Mouse (Mus musculus): ENCODE data around the gene Shisal2b. TPM values are rescaled to one million over a fixed set of nuclear protein-coding genes. Genes with fewer than 3 reads are reported as not detected.

Shisal2b gene
- polyA plus RNA-seq, 1 experiment from 2014 or later, result 0.41 TPM

- Histone ChIP-seq H3K9me3 (no peaks in the 10 kb centered on the region), H3K4me2 (replicated peaks) (no peak overlapping the region), H3K4me3 (no peak overlapping the region), H3K9ac (no peak overlapping the region), H3K4me1 (no peaks in the 10 kb centered on the region), H3K27me3 (no peaks in the 10 kb centered on the region), H3K36me3 (peaks cover 4% of the 10 kb centered on the region), H3K27ac (no peak overlapping the region)
- 75% methylated on average over 11 of the region's 13 CpGs for WGBS
- no peak for ATAC-seq (ENCODE audit: low FRiP score, low read depth)
Measured at GRCm38 (mm10) chr13:104843295-104844089, 20.2 kb downstream of the Shisal2b start.

- H3K9ac ChIP-seq, result no peak overlapping the region
- no peaks in the 10 kb centered on the region for H3K4me1 ChIP-seq
- peaks cover 12% of the 10 kb centered on the region for H3K36me3 ChIP-seq
- no peak overlapping the region for H3K27ac ChIP-seq
- H3K9me3 ChIP-seq, result no peaks in the 10 kb centered on the region
- H3K4me2 ChIP-seq (replicated peaks), result no peak overlapping the region
- no peak overlapping the region for H3K4me3 ChIP-seq
- H3K27me3 ChIP-seq, result no peaks in the 10 kb centered on the region
- no peak for ATAC-seq (ENCODE audit: low FRiP score, low read depth)
- 68% methylated on average over 4 of the region's 4 CpGs for WGBS
Measured at GRCm38 (mm10) chr13:104841937-104842336, 21.8 kb downstream of the Shisal2b start.

- ATAC-seq (ENCODE audit: low FRiP score, low read depth), result no peak
- H3K9ac ChIP-seq, result no peak overlapping the region
- H3K4me2 ChIP-seq (replicated peaks), result no peak overlapping the region
- H3K27me3 ChIP-seq, result no peaks in the 10 kb centered on the region
- peaks cover 34% of the 10 kb centered on the region for H3K36me3 ChIP-seq
- 67% methylated on average over 7 of the region's 7 CpGs for WGBS
- H3K4me3 ChIP-seq, result no peak overlapping the region
- no peaks in the 10 kb centered on the region for H3K4me1 ChIP-seq
- no peaks in the 10 kb centered on the region for H3K9me3 ChIP-seq
- no peak overlapping the region for H3K27ac ChIP-seq
Measured at GRCm38 (mm10) chr13:104837628-104838027, 26.1 kb downstream of the Shisal2b start.

GRCm38 (mm10) chr13:104832811-104833210 is 30.9 kb downstream of the Shisal2b start:
- no peak for ATAC-seq (ENCODE audit: low FRiP score, low read depth)
- H3K36me3 ChIP-seq, result peaks cover 73% of the 10 kb centered on the region
- H3K9me3 ChIP-seq, result peaks cover 1% of the 10 kb centered on the region; the same call in 1 of the 2 replicates
- WGBS, result 95% methylated on average over 13 of the region's 13 CpGs
- H3K4me2 ChIP-seq (replicated peaks), result no peak overlapping the region
- H3K27ac ChIP-seq, result no peak overlapping the region
- no peaks in the 10 kb centered on the region for H3K4me1 ChIP-seq
- H3K27me3 ChIP-seq, result no peaks in the 10 kb centered on the region
- H3K9ac ChIP-seq, result no peak overlapping the region
- H3K4me3 ChIP-seq, result no peak overlapping the region

GRCm38 (mm10) chr13:104825470-104825869 is 38.2 kb downstream of the Shisal2b start:
- Histone ChIP-seq H3K9me3 (peaks cover 7% of the 10 kb centered on the region; the same call in 1 of the 2 replicates), H3K9ac (no peak overlapping the region), H3K4me3 (no peak overlapping the region), H3K27me3 (no peaks in the 10 kb centered on the region), H3K36me3 (peaks cover 48% of the 10 kb centered on the region), H3K27ac (no peak overlapping the region), H3K4me1 (peaks cover 8% of the 10 kb centered on the region), H3K4me2 (replicated peaks) (no peak overlapping the region)
- 63% methylated on average over 2 of the region's 2 CpGs for WGBS
- no peak for ATAC-seq (ENCODE audit: low FRiP score, low read depth)

- Histone ChIP-seq H3K4me2 (replicated peaks) (peak overlapping the region; percentile 37), H3K27me3 (no peaks in the 10 kb centered on the region), H3K9me3 (0 out of 2 replicates have a peak, but pooled peaks cover 2% of the 10 kb centered on the region), H3K27ac (peak overlapping the region; percentile 49; the same call in 1 of the 2 replicates), H3K36me3 (peaks cover 20% of the 10 kb centered on the region), H3K9ac (no peak overlapping the region), H3K4me3 (no peak overlapping the region), H3K4me1 (peaks cover 18% of the 10 kb centered on the region)
- 25% methylated on average over 8 of the region's 8 CpGs for WGBS
- peak; percentile 71 for ATAC-seq (ENCODE audit: low FRiP score, low read depth)
Measured at GRCm38 (mm10) chr13:104822411-104822838, 41.3 kb downstream of the Shisal2b start.

GRCm38 (mm10) chr13:104821908-104822307 is 41.8 kb downstream of the Shisal2b start:
- H3K27ac ChIP-seq, result no peak overlapping the region
- no peak for ATAC-seq (ENCODE audit: low FRiP score, low read depth)

GRCm38 (mm10) chr13:104821192-104821591 is 42.5 kb downstream of the Shisal2b start:
- H3K36me3 ChIP-seq, result peaks cover 14% of the 10 kb centered on the region; the same call in 1 of the 2 replicates
- H3K4me3 ChIP-seq, result no peak overlapping the region
- H3K9ac ChIP-seq, result no peak overlapping the region
- no peaks in the 10 kb centered on the region for H3K9me3 ChIP-seq
- H3K27me3 ChIP-seq, result no peaks in the 10 kb centered on the region
- no peak overlapping the region for H3K4me2 ChIP-seq (replicated peaks)
- H3K27ac ChIP-seq, result no peak overlapping the region
- H3K4me1 ChIP-seq, result peaks cover 18% of the 10 kb centered on the region
- ATAC-seq (ENCODE audit: low FRiP score, low read depth), result no peak

More at GRCm38 (mm10) chr13:104821908-104822307, 41.8 kb downstream of the Shisal2b start:
- 88% methylated on average over 1 of the region's 1 CpGs for WGBS
- Histone ChIP-seq H3K9ac (no peak overlapping the region), H3K36me3 (peaks cover 15% of the 10 kb centered on the region), H3K4me1 (peaks cover 18% of the 10 kb centered on the region), H3K9me3 (0 out of 2 replicates have a peak, but pooled peaks cover under 1% of the 10 kb centered on the region), H3K4me3 (no peak overlapping the region), H3K4me2 (replicated peaks) (peak overlapping the region; percentile 37), H3K27me3 (no peaks in the 10 kb centered on the region)

- 57% methylated on average over 12 of the region's 12 CpGs for WGBS
- H3K36me3 ChIP-seq, result peaks cover 6% of the 10 kb centered on the region; the same call in 1 of the 2 replicates
- H3K27me3 ChIP-seq, result no peaks in the 10 kb centered on the region
- peaks cover 24% of the 10 kb centered on the region for H3K4me1 ChIP-seq
- no peak for ATAC-seq (ENCODE audit: low FRiP score, low read depth)
- H3K9ac ChIP-seq, result peak overlapping the region; percentile 91
- peak overlapping the region; percentile 74 for H3K4me3 ChIP-seq
- peak overlapping the region; percentile 79 for H3K4me2 ChIP-seq (replicated peaks)
- no peak overlapping the region for H3K27ac ChIP-seq
- no peaks in the 10 kb centered on the region for H3K9me3 ChIP-seq
Measured at GRCm38 (mm10) chr13:104817696-104818095, 46.0 kb downstream of the Shisal2b start.

GRCm38 (mm10) chr13:104816635-104817571 is 46.8 kb downstream of the Shisal2b start, which contains the start of gene Cwc27:
TSS of gene Cwc27 (minus strand) at chr13:104817142.
- peak within 1 kb of the TSS; percentile 77 for H3K27ac ChIP-seq
- H3K9ac ChIP-seq, result peak within 1 kb of the TSS; percentile 91
- peaks cover 6% of the 10 kb centered on the region; the same call in 1 of the 2 replicates for H3K36me3 ChIP-seq
- H3K27me3 ChIP-seq, result no peaks in the 10 kb centered on the region
- peak; percentile 94 for ATAC-seq (ENCODE audit: low FRiP score, low read depth)
- WGBS, result under 1% methylated on average over 50 of the region's 50 CpGs
- H3K9me3 ChIP-seq, result no peaks in the 10 kb centered on the region
- peaks cover 16% of the 10 kb centered on the region for H3K4me1 ChIP-seq
- peak within 1 kb of the TSS; percentile 79 for H3K4me2 ChIP-seq (replicated peaks)
- peak within 1 kb of the TSS; percentile 74 for H3K4me3 ChIP-seq

GRCm38 (mm10) chr13:104816270-104816634 is 47.4 kb downstream of the Shisal2b start:
- peak overlapping the region; percentile 74 for H3K4me3 ChIP-seq
- 11% methylated on average over 8 of the region's 8 CpGs for WGBS
- ATAC-seq (ENCODE audit: low FRiP score, low read depth), result peak; percentile 24
- H3K36me3 ChIP-seq, result peaks cover 4% of the 10 kb centered on the region; the same call in 1 of the 2 replicates
- peaks cover 16% of the 10 kb centered on the region for H3K4me1 ChIP-seq
- H3K4me2 ChIP-seq (replicated peaks), result peak overlapping the region; percentile 79
- H3K27ac ChIP-seq, result peak overlapping the region; percentile 77
- H3K27me3 ChIP-seq, result no peaks in the 10 kb centered on the region
- peak overlapping the region; percentile 91 for H3K9ac ChIP-seq
- no peaks in the 10 kb centered on the region for H3K9me3 ChIP-seq

- ATAC-seq (ENCODE audit: low FRiP score, low read depth), result no peak
- Histone ChIP-seq H3K4me2 (replicated peaks) (no peak overlapping the region), H3K4me3 (no peak overlapping the region), H3K9ac (no peak overlapping the region), H3K27me3 (no peaks in the 10 kb centered on the region), H3K9me3 (no peaks in the 10 kb centered on the region), H3K27ac (no peak overlapping the region), H3K4me1 (no peaks in the 10 kb centered on the region), H3K36me3 (peaks cover 25% of the 10 kb centered on the region)
- 56% methylated on average over 3 of the region's 3 CpGs for WGBS
Measured at GRCm38 (mm10) chr13:104805681-104806080, 58.0 kb downstream of the Shisal2b start.
